Mouse (Mus musculus): ENCODE results near the gene Art5. TPM values are rescaled to one million over a fixed set of nuclear protein-coding genes. Genes with fewer than 3 reads are reported as not detected.

Art5 gene
- polyA plus RNA-seq (2012; rRNA removed) = 0.79 and 2.5 TPM in 2 replicates

DNA sequence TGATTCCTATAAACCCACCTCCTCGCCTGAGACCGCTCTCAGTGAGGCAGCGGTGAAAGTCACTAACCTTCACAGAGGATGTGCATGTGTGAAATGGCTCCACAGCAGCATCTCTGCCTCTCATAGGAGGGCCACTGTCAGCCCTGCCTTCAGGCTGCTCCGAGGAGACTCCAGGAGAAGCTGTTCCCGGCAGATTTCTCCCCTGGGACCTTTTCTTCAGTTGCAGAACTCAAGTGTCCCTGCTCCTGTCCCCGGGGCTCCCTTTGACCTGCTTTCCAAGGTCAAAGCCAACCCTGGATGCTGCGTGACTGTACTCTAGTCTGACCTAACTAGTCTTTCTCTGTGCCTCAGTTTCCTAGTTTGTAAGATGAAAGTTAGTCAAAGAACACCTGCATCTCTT, at the start of gene Art5:
TSS of gene Art5 (minus strand) at position 319 of the 400 bp plus-strand sequence.

DNA sequence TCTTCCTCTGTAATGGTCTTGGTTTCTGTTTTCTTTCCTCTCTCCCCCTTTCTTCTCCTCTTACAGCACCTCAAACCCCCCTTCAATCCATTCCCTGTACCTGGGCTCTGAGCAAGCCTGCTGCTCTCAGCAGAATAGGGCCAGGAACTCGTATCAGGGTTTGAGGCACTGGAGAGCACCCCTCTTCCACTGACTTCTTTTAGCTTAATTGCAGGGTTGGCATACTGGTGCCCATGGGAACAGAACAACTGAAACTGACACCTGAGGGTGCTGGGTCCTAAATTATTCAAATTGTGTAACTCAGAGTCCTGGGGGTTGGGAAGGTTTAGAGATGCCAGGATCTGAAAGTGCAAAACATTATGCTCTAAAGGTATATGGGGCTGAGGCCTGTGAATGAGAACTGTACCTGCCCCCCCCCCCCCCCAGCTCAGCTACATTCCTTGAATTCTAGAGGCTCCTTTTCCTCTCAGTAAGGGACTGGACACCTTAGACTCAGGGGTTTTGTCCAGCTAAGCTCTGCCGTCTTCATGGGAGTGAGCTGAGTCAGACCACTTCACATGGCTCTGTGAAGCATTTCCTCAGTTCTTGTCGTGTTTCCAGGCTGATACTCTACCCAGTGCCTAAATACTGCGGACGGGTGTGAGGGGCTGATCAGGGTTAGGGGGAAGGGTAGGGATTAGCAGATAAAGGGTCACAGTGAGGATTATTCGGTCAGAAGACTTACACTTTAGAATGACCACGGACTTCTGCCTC, 7.5 kb upstream of the Art5 start, which contains the start of gene Chrna10:
TSS of gene Chrna10 (minus strand) at position 250 of the 753 bp plus-strand sequence.

DNA sequence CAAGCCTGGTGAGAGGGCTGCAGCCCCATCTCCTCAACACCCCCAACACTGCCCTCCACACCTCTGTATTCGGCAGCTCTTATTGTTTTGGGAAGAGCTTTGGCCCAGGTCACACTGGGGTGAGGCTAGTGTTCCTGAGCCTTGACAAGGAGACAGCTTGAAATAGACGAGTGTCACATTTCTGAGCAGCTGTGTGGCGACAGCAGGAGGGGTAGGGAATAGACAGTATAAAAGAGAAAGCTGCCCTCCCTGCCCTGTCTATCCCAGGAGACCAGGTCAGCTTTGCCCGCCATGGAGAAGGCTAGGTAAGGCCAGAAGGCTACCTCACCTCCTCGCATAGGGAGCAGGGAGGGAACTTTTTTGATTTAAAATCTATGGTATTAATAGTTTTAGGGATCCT, 7.8 kb downstream of the Art5 start, which contains the start of gene Art1:
TSS of gene Art1 (plus strand) at position 257 of the 400 bp plus-strand sequence.

DNA sequence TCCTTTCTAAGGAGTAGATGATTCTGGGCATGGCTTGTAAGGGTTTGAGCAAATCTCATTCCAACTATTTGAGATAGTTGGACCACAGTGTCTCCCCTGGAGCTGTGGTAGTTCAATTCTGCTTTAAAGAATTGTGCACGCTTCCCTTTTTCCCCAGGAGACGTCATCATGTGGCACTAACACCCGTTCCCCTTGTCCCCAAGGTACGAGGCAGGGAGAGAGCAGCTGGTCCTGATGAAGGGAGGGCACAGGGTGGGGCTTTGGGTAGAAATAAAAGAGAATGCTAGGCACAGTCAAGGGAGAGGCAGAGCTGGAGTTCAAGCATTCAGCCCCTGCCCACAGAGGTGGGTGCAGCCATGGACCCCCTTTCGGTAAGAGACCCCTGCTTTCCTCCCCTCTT, 26.5 kb downstream of the Art5 start, which contains the start of gene Trpc2:
TSS of gene Trpc2 (plus strand) at position 301 of the 400 bp plus-strand sequence.

DNA sequence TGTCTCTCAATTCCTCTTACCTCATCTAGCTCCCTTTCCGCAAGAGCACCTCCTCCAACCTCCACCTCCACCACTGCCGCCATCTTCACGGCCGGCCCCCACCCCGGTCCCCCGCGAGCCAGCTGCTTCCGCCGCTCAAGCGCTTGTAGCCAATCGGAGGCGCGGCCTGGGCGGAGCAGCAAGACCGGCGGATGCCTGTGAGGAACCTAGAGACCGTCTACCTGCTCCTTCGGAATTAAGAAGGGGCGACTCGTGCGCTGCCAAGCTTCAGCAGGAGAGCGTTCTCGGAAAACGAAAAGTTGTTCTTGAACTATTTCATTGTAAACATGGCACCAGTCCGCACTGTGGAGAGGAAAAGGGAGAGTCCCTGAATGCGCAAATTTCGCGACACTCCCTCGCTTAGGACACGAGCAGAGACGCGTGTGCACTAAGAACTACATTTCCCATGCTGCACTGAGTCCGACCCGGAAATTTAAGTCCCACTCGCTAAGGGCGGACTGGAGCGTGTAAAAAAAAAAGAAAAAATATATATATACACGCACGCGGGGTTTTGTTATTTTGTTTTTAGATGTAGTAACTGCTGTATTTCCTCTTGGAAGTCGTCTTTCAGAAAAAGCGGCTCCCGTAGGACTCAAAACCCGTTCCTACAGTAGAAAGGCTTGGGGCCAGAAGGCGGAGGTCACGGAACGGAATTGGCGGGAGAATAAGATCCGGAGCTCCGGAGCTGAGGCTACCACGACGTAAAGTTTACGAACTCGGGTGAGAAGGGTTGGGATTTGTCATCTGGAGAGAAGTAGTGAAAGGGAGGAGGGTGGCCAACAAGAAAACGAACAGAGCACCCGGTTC, 44.0 kb downstream of the Art5 start, which contains the start of the genes Rnf121, Xndc1 and Xntrpc:
TSS of gene Rnf121 (minus strand) at position 424 of the 846 bp plus-strand sequence.
TSS of gene Xndc1 (plus strand) at position 466 of the 846 bp plus-strand sequence.
TSS of gene Xntrpc (plus strand) at position 668 of the 846 bp plus-strand sequence.

Other genes starting within 250 kb of the Art5 start
- 124 and 143 TPM in 2 replicates for gene Anapc15, start 245.8 kb downstream of the Art5 start, polyA plus RNA-seq (2012; rRNA removed)
- gene Folr1, start 238.7 kb downstream of the Art5 start, polyA plus RNA-seq (2012; rRNA removed) = 5.8 and 12.0 TPM in 2 replicates
- gene Lamtor1, start 203.6 kb downstream of the Art5 start, polyA plus RNA-seq (2012; rRNA removed) = 122 and 155 TPM in 2 replicates
- 0.12 and 0.41 TPM in 2 replicates for gene Tomt, start 203.1 kb downstream of the Art5 start, polyA plus RNA-seq (2012; rRNA removed)
- 5.2 and 8.2 TPM in 2 replicates for gene Lrrc51, start 175.6 kb downstream of the Art5 start, polyA plus RNA-seq (2012; rRNA removed)
- gene Numa1, start 175.4 kb downstream of the Art5 start, polyA plus RNA-seq (2012; rRNA removed) = 99.9 and 104 TPM in 2 replicates
- gene Il18bp, start 90.8 kb downstream of the Art5 start, polyA plus RNA-seq (2012; rRNA removed) = 10.8 and 15.4 TPM in 2 replicates
- gene Rnf121, start 44.0 kb downstream of the Art5 start, polyA plus RNA-seq (2012; rRNA removed) = 44.9 and 79.1 TPM in 2 replicates
- 51.6 and 62.7 TPM in 2 replicates for gene Xndc1, start 44.0 kb downstream of the Art5 start, polyA plus RNA-seq (2012; rRNA removed)
- gene Xntrpc, start 43.8 kb downstream of the Art5 start, polyA plus RNA-seq (2012; rRNA removed) = 7.5 and 11.2 TPM in 2 replicates
- gene Trpc2, start 26.4 kb downstream of the Art5 start, polyA plus RNA-seq (2012; rRNA removed) = 3.6 TPM in 1 of 2 replicates, not detected in the other
- 0.67 and 3.5 TPM in 2 replicates for gene Art1, start 7.7 kb downstream of the Art5 start, polyA plus RNA-seq (2012; rRNA removed)
- 0.02 TPM in 1 of 2 replicates, not detected in the other for gene Chrna10, start 7.3 kb upstream of the Art5 start, polyA plus RNA-seq (2012; rRNA removed)
- gene Nup98, start 100.7 kb upstream of the Art5 start, polyA plus RNA-seq (2012; rRNA removed) = 20.1 and 32.4 TPM in 2 replicates
- 32.6 and 46.9 TPM in 2 replicates for gene Pgap2, start 100.7 kb upstream of the Art5 start, polyA plus RNA-seq (2012; rRNA removed)
- 16.4 and 28.8 TPM in 2 replicates for gene Rhog, start 146.6 kb upstream of the Art5 start, polyA plus RNA-seq (2012; rRNA removed)
- gene Stim1, start 158.3 kb upstream of the Art5 start, polyA plus RNA-seq (2012; rRNA removed) = 14.3 and 21.1 TPM in 2 replicates